Mouse (Mus musculus) urinary bladder, postnatal 36 days (tissue): ENCODE results near the gene Dlgap1.

Source experiments
- DNase-seq, 2 experiments: peaks; one replicate each; pipeline ENCODE4 v3.0.0; 2022; ENCODE audit warnings: low spot score in 2 of 2, mixed read lengths in 1 of 2

Gene Dlgap1

GRCm38 (mm10) chr17:70728719-70729281, 759.9 kb downstream of the Dlgap1 start:
- DNase-seq, result peak; percentile 92 to 93

GRCm38 (mm10) chr17:70734728-70735127, 765.9 kb downstream of the Dlgap1 start:
- no peak for DNase-seq

GRCm38 (mm10) chr17:70735396-70735795, 766.5 kb downstream of the Dlgap1 start:
- no peak for DNase-seq

- peak in 1 of 2 experiments; percentile 70 for DNase-seq
These were observed 768.6 kb downstream of the Dlgap1 start for GRCm38 (mm10) chr17:70737424-70737823.

- DNase-seq, result peak in 1 of 2 experiments; percentile 87
These were observed 769.4 kb downstream of the Dlgap1 start for GRCm38 (mm10) chr17:70738168-70738854.

- no peak for DNase-seq
These were observed 770.5 kb downstream of the Dlgap1 start for GRCm38 (mm10) chr17:70739346-70739745.

- DNase-seq, result no peak
These were observed 772.8 kb downstream of the Dlgap1 start for GRCm38 (mm10) chr17:70741696-70742095.

GRCm38 (mm10) chr17:70744570-70745153, 775.8 kb downstream of the Dlgap1 start:
- no peak for DNase-seq

- DNase-seq, result peak in 1 of 2 experiments; percentile 29
These were observed 776.5 kb downstream of the Dlgap1 start for GRCm38 (mm10) chr17:70745385-70745784.

GRCm38 (mm10) chr17:70746379-70747079, 777.7 kb downstream of the Dlgap1 start:
- DNase-seq, result peak; percentile 64 to 74

- peak in 1 of 2 experiments; percentile 21 for DNase-seq
These were observed 779.0 kb downstream of the Dlgap1 start for GRCm38 (mm10) chr17:70747731-70748475.

- no peak for DNase-seq
These were observed 779.6 kb downstream of the Dlgap1 start for GRCm38 (mm10) chr17:70748476-70748830.

GRCm38 (mm10) chr17:70748964-70749650, 780.2 kb downstream of the Dlgap1 start:
- DNase-seq, result no peak

- no peak for DNase-seq
These were observed 781.6 kb downstream of the Dlgap1 start for GRCm38 (mm10) chr17:70750236-70751160.

GRCm38 (mm10) chr17:70751161-70751651, 782.3 kb downstream of the Dlgap1 start:
- DNase-seq, result peak in 1 of 2 experiments; percentile 33

- DNase-seq, result no peak
These were observed 782.8 kb downstream of the Dlgap1 start for GRCm38 (mm10) chr17:70751676-70752075.

GRCm38 (mm10) chr17:70753444-70754032, 784.7 kb downstream of the Dlgap1 start:
- DNase-seq, result no peak

- no peak for DNase-seq
These were observed 785.2 kb downstream of the Dlgap1 start for GRCm38 (mm10) chr17:70754041-70754440.

GRCm38 (mm10) chr17:70754638-70755037, 785.8 kb downstream of the Dlgap1 start:
- no peak for DNase-seq
